Mouse (Mus musculus): ENCODE results near the gene Susd1. TPM values are rescaled to one million over a fixed set of nuclear protein-coding genes. Genes with fewer than 3 reads are reported as not detected.

The Susd1 gene
- polyA plus RNA-seq, 1 experiment from 2014 or later: 1.4 TPM

- H3K4me3 ChIP-seq: no peak overlapping the region
- H3K27ac ChIP-seq (replicated peaks): no peak overlapping the region
- WGBS: 95% methylated on average over 3 of the region's 3 CpGs
- H3K9ac ChIP-seq: no peak overlapping the region
- no peaks in the 10 kb centered on the region for H3K9me3 ChIP-seq
- H3K27me3 ChIP-seq: no peaks in the 10 kb centered on the region
- H3K36me3 ChIP-seq: no peaks in the 10 kb centered on the region
- H3K4me1 ChIP-seq (replicated peaks): no peaks in the 10 kb centered on the region
- ATAC-seq (ENCODE audit: low read depth): no peak
- no peak overlapping the region for H3K4me2 ChIP-seq
Measured at GRCm38 (mm10) chr4:59354666-59355065, 83.8 kb downstream of the Susd1 start.

GRCm38 (mm10) chr4:59351938-59352337 is 86.5 kb downstream of the Susd1 start:
- no peak overlapping the region for H3K9ac ChIP-seq
- 89% methylated on average over 7 of the region's 7 CpGs for WGBS
- no peaks in the 10 kb centered on the region for H3K4me1 ChIP-seq (replicated peaks)
- no peaks in the 10 kb centered on the region for H3K9me3 ChIP-seq
- no peaks in the 10 kb centered on the region for H3K27me3 ChIP-seq
- no peaks in the 10 kb centered on the region for H3K36me3 ChIP-seq
- no peak for ATAC-seq (ENCODE audit: low read depth)
- H3K4me3 ChIP-seq: no peak overlapping the region
- no peak overlapping the region for H3K4me2 ChIP-seq
- no peak overlapping the region for H3K27ac ChIP-seq (replicated peaks)

- no peak overlapping the region for H3K4me2 ChIP-seq
- no peaks in the 10 kb centered on the region for H3K4me1 ChIP-seq (replicated peaks)
- H3K9ac ChIP-seq: no peak overlapping the region
- no peak overlapping the region for H3K27ac ChIP-seq (replicated peaks)
- no peak for ATAC-seq (ENCODE audit: low read depth)
- no peaks in the 10 kb centered on the region for H3K9me3 ChIP-seq
- H3K4me3 ChIP-seq: no peak overlapping the region
- no peaks in the 10 kb centered on the region for H3K27me3 ChIP-seq
- 93% methylated on average over 2 of the region's 2 CpGs for WGBS
- H3K36me3 ChIP-seq: no peaks in the 10 kb centered on the region
Measured at GRCm38 (mm10) chr4:59350354-59350753, 88.1 kb downstream of the Susd1 start.

GRCm38 (mm10) chr4:59349425-59350185 is 88.8 kb downstream of the Susd1 start:
- H3K4me1 ChIP-seq (replicated peaks): no peaks in the 10 kb centered on the region
- H3K27me3 ChIP-seq: no peaks in the 10 kb centered on the region
- no peaks in the 10 kb centered on the region for H3K9me3 ChIP-seq
- ATAC-seq (ENCODE audit: low read depth): no peak
- H3K4me2 ChIP-seq: no peak overlapping the region
- no peaks in the 10 kb centered on the region for H3K36me3 ChIP-seq
- H3K4me3 ChIP-seq: no peak overlapping the region
- H3K9ac ChIP-seq: no peak overlapping the region
- H3K27ac ChIP-seq (replicated peaks): no peak overlapping the region
- 76% methylated on average over 7 of the region's 7 CpGs for WGBS

- peak; percentile 92 for ATAC-seq (ENCODE audit: low read depth)
- WGBS: 2% methylated on average over 3 of the region's 3 CpGs
Measured at GRCm38 (mm10) chr4:59340714-59341113, 97.7 kb downstream of the Susd1 start.

GRCm38 (mm10) chr4:59340046-59340445 is 98.4 kb downstream of the Susd1 start:
- no peaks in the 10 kb centered on the region for H3K27me3 ChIP-seq
- H3K9me3 ChIP-seq: no peaks in the 10 kb centered on the region
- H3K9ac ChIP-seq: no peak overlapping the region
- H3K4me2 ChIP-seq: no peak overlapping the region
- no peaks in the 10 kb centered on the region for H3K36me3 ChIP-seq
- 73% methylated on average over 5 of the region's 5 CpGs for WGBS
- ATAC-seq (ENCODE audit: low read depth): no peak
- H3K27ac ChIP-seq (replicated peaks): no peak overlapping the region
- peaks cover 15% of the 10 kb centered on the region for H3K4me1 ChIP-seq (replicated peaks)
- no peak overlapping the region for H3K4me3 ChIP-seq

More at GRCm38 (mm10) chr4:59340714-59341113, 97.7 kb downstream of the Susd1 start:
- Histone ChIP-seq H3K9me3 (no peaks in the 10 kb centered on the region), H3K9ac (no peak overlapping the region), H3K27me3 (no peaks in the 10 kb centered on the region), H3K4me3 (no peak overlapping the region), H3K4me1 (replicated peaks) (peaks cover 12% of the 10 kb centered on the region), H3K27ac (replicated peaks) (no peak overlapping the region), H3K36me3 (no peaks in the 10 kb centered on the region), H3K4me2 (no peak overlapping the region)

- WGBS: 92% methylated on average over 8 of the region's 8 CpGs
- Histone ChIP-seq H3K9ac (no peak overlapping the region), H3K4me3 (no peak overlapping the region), H3K4me1 (replicated peaks) (peaks cover 15% of the 10 kb centered on the region), H3K4me2 (no peak overlapping the region), H3K27me3 (no peaks in the 10 kb centered on the region), H3K9me3 (no peaks in the 10 kb centered on the region), H3K27ac (replicated peaks) (no peak overlapping the region), H3K36me3 (no peaks in the 10 kb centered on the region)
- ATAC-seq (ENCODE audit: low read depth): no peak
Measured at GRCm38 (mm10) chr4:59338896-59339535, 99.4 kb downstream of the Susd1 start.

GRCm38 (mm10) chr4:59337533-59337885 is 100.9 kb downstream of the Susd1 start:
- 88% methylated on average over 6 of the region's 6 CpGs for WGBS
- no peak overlapping the region for H3K9ac ChIP-seq
- no peaks in the 10 kb centered on the region for H3K9me3 ChIP-seq
- H3K27me3 ChIP-seq: no peaks in the 10 kb centered on the region
- peaks cover 15% of the 10 kb centered on the region for H3K4me1 ChIP-seq (replicated peaks)
- no peak for ATAC-seq (ENCODE audit: low read depth)
- no peaks in the 10 kb centered on the region for H3K36me3 ChIP-seq
- no peak overlapping the region for H3K4me3 ChIP-seq
- no peak overlapping the region for H3K27ac ChIP-seq (replicated peaks)
- H3K4me2 ChIP-seq: no peak overlapping the region

GRCm38 (mm10) chr4:59336846-59337532 is 101.4 kb downstream of the Susd1 start:
- no peaks in the 10 kb centered on the region for H3K36me3 ChIP-seq
- no peak overlapping the region for H3K9ac ChIP-seq
- no peaks in the 10 kb centered on the region for H3K27me3 ChIP-seq
- WGBS: 90% methylated on average over 11 of the region's 11 CpGs
- H3K4me3 ChIP-seq: no peak overlapping the region
- H3K9me3 ChIP-seq: no peaks in the 10 kb centered on the region
- no peak overlapping the region for H3K4me2 ChIP-seq
- H3K4me1 ChIP-seq (replicated peaks): peaks cover 15% of the 10 kb centered on the region
- ATAC-seq (ENCODE audit: low read depth): no peak
- no peak overlapping the region for H3K27ac ChIP-seq (replicated peaks)

GRCm38 (mm10) chr4:59336439-59336809 is 102.0 kb downstream of the Susd1 start:
- Histone ChIP-seq H3K27ac (replicated peaks) (no peak overlapping the region), H3K4me3 (no peak overlapping the region), H3K27me3 (no peaks in the 10 kb centered on the region), H3K4me1 (replicated peaks) (peaks cover 15% of the 10 kb centered on the region), H3K4me2 (no peak overlapping the region), H3K9me3 (no peaks in the 10 kb centered on the region), H3K9ac (0 out of 2 replicates have a peak overlapping the region, but pooled peaks have one; percentile 12), H3K36me3 (no peaks in the 10 kb centered on the region)
- 88% methylated on average over 7 of the region's 7 CpGs for WGBS
- ATAC-seq (ENCODE audit: low read depth): no peak

GRCm38 (mm10) chr4:59335616-59336438 is 102.6 kb downstream of the Susd1 start:
- WGBS: 74% methylated on average over 9 of the region's 9 CpGs
- 0 out of 2 replicates have a peak overlapping the region, but pooled peaks have one; percentile 12 for H3K9ac ChIP-seq
- no peak overlapping the region for H3K4me2 ChIP-seq
- H3K27ac ChIP-seq (replicated peaks): no peak overlapping the region
- H3K36me3 ChIP-seq: no peaks in the 10 kb centered on the region
- H3K9me3 ChIP-seq: no peaks in the 10 kb centered on the region
- peak; percentile 59; the same call in 1 of the 2 replicates for ATAC-seq (ENCODE audit: low read depth)
- no peak overlapping the region for H3K4me3 ChIP-seq
- H3K4me1 ChIP-seq (replicated peaks): peaks cover 15% of the 10 kb centered on the region
- no peaks in the 10 kb centered on the region for H3K27me3 ChIP-seq

- WGBS: 69% methylated on average over 7 of the region's 7 CpGs
- Histone ChIP-seq H3K9ac (no peak overlapping the region), H3K27ac (replicated peaks) (no peak overlapping the region), H3K4me3 (no peak overlapping the region), H3K9me3 (no peaks in the 10 kb centered on the region), H3K4me1 (replicated peaks) (peaks cover 15% of the 10 kb centered on the region), H3K4me2 (no peak overlapping the region), H3K27me3 (no peaks in the 10 kb centered on the region), H3K36me3 (no peaks in the 10 kb centered on the region)
- ATAC-seq (ENCODE audit: low read depth): no peak
Measured at GRCm38 (mm10) chr4:59335101-59335500, 103.3 kb downstream of the Susd1 start.
